Mouse (Mus musculus): ENCODE results near the gene Rasa4. TPM values are rescaled to one million over a fixed set of nuclear protein-coding genes. Genes with fewer than 3 reads are reported as not detected.
"Not testable (repeated sequence)": the region's sequence is repeated elsewhere in the genome, so short reads cannot be mapped to it uniquely, and the experiment has no call there.

Gene Rasa4
- polyA plus RNA-seq, 1 experiment from 2014 or later, result 23.0 TPM

- Histone ChIP-seq H3K9ac (no peak overlapping the region), H3K9me3 (no peaks in the 10 kb centered on the region), H3K27me3 (no peaks in the 10 kb centered on the region), H3K27ac (replicated peaks) (no peak overlapping the region), H3K36me3 (no peaks in the 10 kb centered on the region), H3K4me3 (no peak overlapping the region), H3K4me2 (no peak overlapping the region), H3K4me1 (replicated peaks) (no peaks in the 10 kb centered on the region)
- ATAC-seq (ENCODE audit: low FRiP score, low read depth), result no peak
- 80% methylated on average over 8 of the region's 8 CpGs for WGBS
These were observed 68.6 kb downstream of the Rasa4 start for GRCm38 (mm10) chr5:136152365-136152764.

- Histone ChIP-seq H3K4me3 (no peak overlapping the region), H3K9me3 (no peaks in the 10 kb centered on the region), H3K27ac (replicated peaks) (no peak overlapping the region), H3K9ac (no peak overlapping the region), H3K27me3 (no peaks in the 10 kb centered on the region), H3K4me1 (replicated peaks) (no peaks in the 10 kb centered on the region), H3K4me2 (no peak overlapping the region), H3K36me3 (peaks cover 4% of the 10 kb centered on the region; the same call in 1 of the 2 replicates)
- 90% methylated on average over 5 of the region's 5 CpGs for WGBS
- ATAC-seq (ENCODE audit: low FRiP score, low read depth), result no peak
These were observed 71.7 kb downstream of the Rasa4 start for GRCm38 (mm10) chr5:136155399-136155798.

- not testable (repeated sequence) for H3K9me3 ChIP-seq; H3K9ac ChIP-seq; H3K27me3 ChIP-seq; ATAC-seq (ENCODE audit: low FRiP score, low read depth); H3K4me1 ChIP-seq (replicated peaks); H3K27ac ChIP-seq (replicated peaks); H3K4me2 ChIP-seq; H3K4me3 ChIP-seq
- 88% methylated on average over 11 of the region's 12 CpGs for WGBS
- H3K36me3 ChIP-seq, result peaks cover 12% of the 10 kb centered on the region
These were observed 76.4 kb downstream of the Rasa4 start for GRCm38 (mm10) chr5:136160084-136160483.

Small RNA genes lying within 50 kb of the gene (microRNA-seq; reads per million reads assigned to microRNA genes)
- 2.2 reads per million, percentile 3 among the genes with 10 or more reads in this experiment for gene Mir7035

Other genes starting within 250 kb of the Rasa4 start
- gene Hspb1, start 196.0 kb upstream of the Rasa4 start, polyA plus RNA-seq (2015; fragmentation: Nextera tagmentation; extraction: Ambion mirVana), result 14.8 and 16.6 TPM in 2 replicates
- 817 and 859 TPM in 2 replicates for gene Ywhag, start 149.3 kb upstream of the Rasa4 start, polyA plus RNA-seq (2015; fragmentation: Nextera tagmentation; extraction: Ambion mirVana)
- 1.9 and 2.6 TPM in 2 replicates for gene Ssc4d, start 109.4 kb upstream of the Rasa4 start, polyA plus RNA-seq (2015; fragmentation: Nextera tagmentation; extraction: Ambion mirVana)
- 0.21 and 0.37 TPM in 2 replicates for gene Zp3, start 103.8 kb upstream of the Rasa4 start, polyA plus RNA-seq (2015; fragmentation: Nextera tagmentation; extraction: Ambion mirVana)
- 25.6 and 26.3 TPM in 2 replicates for gene Dtx2, start 89.1 kb upstream of the Rasa4 start, polyA plus RNA-seq (2015; fragmentation: Nextera tagmentation; extraction: Ambion mirVana)
- not detected in 2 replicates for gene Upk3b, start 45.4 kb upstream of the Rasa4 start, polyA plus RNA-seq (2015; fragmentation: Nextera tagmentation; extraction: Ambion mirVana)
- gene Upk3bl, start 29.4 kb upstream of the Rasa4 start, polyA plus RNA-seq (2015; fragmentation: Nextera tagmentation; extraction: Ambion mirVana), result 0.22 and 0.43 TPM in 2 replicates
- gene Polr2j, start 32.7 kb downstream of the Rasa4 start, polyA plus RNA-seq (2015; fragmentation: Nextera tagmentation; extraction: Ambion mirVana), result 206 and 213 TPM in 2 replicates
- 24.6 and 25.9 TPM in 2 replicates for gene Lrwd1, start 52.2 kb downstream of the Rasa4 start, polyA plus RNA-seq (2015; fragmentation: Nextera tagmentation; extraction: Ambion mirVana)
- gene Alkbh4, start 52.2 kb downstream of the Rasa4 start, polyA plus RNA-seq (2015; fragmentation: Nextera tagmentation; extraction: Ambion mirVana), result 18.8 and 22.0 TPM in 2 replicates
- 40.9 and 47.9 TPM in 2 replicates for gene Orai2, start 86.8 kb downstream of the Rasa4 start, polyA plus RNA-seq (2015; fragmentation: Nextera tagmentation; extraction: Ambion mirVana)
- gene Prkrip1, start 115.0 kb downstream of the Rasa4 start, polyA plus RNA-seq (2015; fragmentation: Nextera tagmentation; extraction: Ambion mirVana), result 60.6 and 61.2 TPM in 2 replicates
- gene Sh2b2, start 162.6 kb downstream of the Rasa4 start, polyA plus RNA-seq (2015; fragmentation: Nextera tagmentation; extraction: Ambion mirVana), result 23.3 and 27.1 TPM in 2 replicates

All from hindbrain, embryonic 15.5 days (tissue).